ENCODE assay signal across 10 mouse cellular contexts in the genomic region with DNA sequence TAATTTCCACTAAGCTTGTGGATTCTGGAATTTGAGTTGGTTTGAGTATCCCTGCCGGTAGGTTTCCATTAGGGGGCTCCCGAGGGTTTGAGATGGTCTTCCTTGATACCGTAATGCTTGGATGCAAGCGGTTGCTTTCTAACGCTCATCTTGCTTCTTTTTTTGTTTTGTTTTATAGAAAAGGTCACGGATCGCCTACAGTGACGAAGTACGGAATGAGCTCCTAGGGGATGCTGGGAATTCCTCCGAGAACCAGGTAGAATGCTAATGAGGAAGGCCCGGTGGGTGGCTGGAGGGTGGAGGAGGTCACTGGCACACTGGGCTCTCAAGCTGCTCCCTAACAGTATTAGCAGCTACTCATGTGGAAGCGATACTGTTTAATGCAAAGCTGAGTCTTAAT.
DNase-seq lines count a peak whose midpoint lies in the region; ATAC-seq lines count a peak whose summit lies in the region.
"Had no signal": no experiment of that assay in that cellular context is flagged by ENCODE, and none has a peak within 500 bp of the region (broad histone marks: within the 10 kb centered on the region; RNA-seq: fewer than 3 reads in every experiment).

No protein-coding gene starts in this region.

- no peaks in the 10 kb centered on the region for H3K27me3 ChIP-seq in heart, embryonic 13.5 days (replicated peaks)
- H3K27me3 ChIP-seq in midbrain, embryonic 15.5 days (replicated peaks) = no peaks in the 10 kb centered on the region

- H3K9me3 ChIP-seq in heart, embryonic 13.5 days = no peaks in the 10 kb centered on the region
- no peaks in the 10 kb centered on the region for H3K9me3 ChIP-seq in midbrain, embryonic 15.5 days

- H3K27ac ChIP-seq in heart, embryonic 13.5 days (replicated peaks) = no peak overlapping the region
- H3K27ac ChIP-seq in midbrain, embryonic 15.5 days = peak overlapping the region; percentile 74

- DNase-seq in heart, postnatal 36 days = no peak
- DNase-seq in embryo, embryonic 10 days (ENCODE audit: low spot score) = peak; percentile 49
- peak; percentile 8 for DNase-seq in forelimb bud, embryonic 11.5 days (ENCODE audit: low read depth, low spot score)
- no peak for DNase-seq in frontal cortex, postnatal 10 days (ENCODE audit: low spot score in 2 of 2)
- DNase-seq in ovary, postnatal 14 days (ENCODE audit: low spot score) = no peak
- DNase-seq: adrenal gland, adult 8-10 months; lung, adult 18-20 months had no signal

- no peak for ATAC-seq in heart, embryonic 13.5 days (ENCODE audit: extremely low read depth, insufficient number of reproducible peaks, low FRiP score, low TSS enrichment)
- 0 out of 2 replicates have a peak, but pooled peaks have one; percentile 41 for ATAC-seq in midbrain, embryonic 15.5 days (replicated peaks)
- ATAC-seq in megakaryocyte, adult 5-6 weeks (ENCODE audit: poor library complexity, severe bottlenecking) = no peak

- peak overlapping the region; percentile 48 for H3K4me2 ChIP-seq in heart, embryonic 13.5 days
- peak overlapping the region; percentile 35; the same call in 1 of the 2 replicates for H3K4me2 ChIP-seq in midbrain, embryonic 15.5 days

- intact Hi-C loops in heart, postnatal 36 days (cut with DNase I) = no loop called here

- no peaks in the 10 kb centered on the region for H3K4me1 ChIP-seq in heart, embryonic 13.5 days
- peaks cover 43% of the 10 kb centered on the region for H3K4me1 ChIP-seq in midbrain, embryonic 15.5 days

- WGBS in heart, embryonic 13.5 days = 35% methylated on average over 12 of the region's 12 CpGs
- 9% methylated on average over 12 of the region's 12 CpGs for WGBS in midbrain, embryonic 15.5 days

- H3K36me3 ChIP-seq in heart, embryonic 13.5 days = no peaks in the 10 kb centered on the region
- H3K36me3 ChIP-seq in midbrain, embryonic 15.5 days (replicated peaks) = no peaks in the 10 kb centered on the region

- no peak overlapping the region for H3K4me3 ChIP-seq in heart, embryonic 13.5 days
- H3K4me3 ChIP-seq in midbrain, embryonic 15.5 days = peak overlapping the region; percentile 15

- no peak overlapping the region for H3K9ac ChIP-seq in heart, embryonic 13.5 days
- no peak overlapping the region for H3K9ac ChIP-seq in midbrain, embryonic 15.5 days

Comparison
In these comparisons a context has a peak if more than half of its experiments do, and no peak if none do; other contexts are left out.
1. DNase-seq: peak in embryo, embryonic 10 days (single experiment) and forelimb bud, embryonic 11.5 days (single experiment); none in heart, postnatal 36 days (0 of 2), frontal cortex, postnatal 10 days (0 of 2) and ovary, postnatal 14 days (single experiment).